Mouse (Mus musculus) Patski (cell line): Measurements from ENCODE around the gene Sclt1. TPM values are rescaled to one million over a fixed set of nuclear protein-coding genes. Genes with fewer than 3 reads are reported as not detected.

ENCODE experiments used
- ATAC-seq: fragments of 100-300 bp; one replicate; pipeline ENCODE4 v1.8.0; 2021
- CTCF ChIA-PET: fragments of 350-600 bp; sonication (Branson Sonifier 250); formaldehyde crosslinking; loops from one replicate; lab custom pipeline; 2022; ENCODE audit warnings: inconsistent platforms; lab: Charles Lee
- POLR2A ChIA-PET: fragments of 350-600 bp; sonication (Branson Sonifier 250); formaldehyde crosslinking; loops from one replicate; lab custom pipeline; 2022; ENCODE audit warnings: antibody characterized with exemption, inconsistent platforms; lab: Charles Lee
- DNase-seq: peaks from one replicate; pipeline ENCODE4 v3.0.0-alpha.2; 2011; ENCODE audit warnings: low read depth, low spot score
- H3K27me3 ChIP-seq: fragments of 371-371 bp; one replicate; pipeline ENCODE4 v1.5.1; 2021
- CTCF ChIP-seq: fragments of 100-300 bp; IDR thresholded peaks from one replicate; pipeline ENCODE4 v1.5.1; 2021
- in situ Hi-C: fragments of 300-500 bp; cut with MboI; formaldehyde crosslinking; loops from 3 replicates; pipeline ENCODE4 v1.11.1; 2018; ENCODE audit warnings: low pct_unique_long_range_greater_than_20kb, mixed read lengths
- polyA plus RNA-seq: library from polyadenylated mRNA; unstranded; gene quantifications from one replicate; pipeline ENCODE4 v1.2.3, GENCODE M21; 2021

Gene Sclt1
- polyA plus RNA-seq, 1 experiment from 2014 or later: 20.5 TPM

- ChIA-PET POLR2A (no interaction called here), CTCF (interaction anchor here (1.1 to 2.6 kb wide), 4 partner anchors 9 to 35 kb away, joined by 4 to 14 read pairs (median 5); no protein-coding TSS in a partner anchor)
- no peak for ATAC-seq
- in situ Hi-C loops: loop anchor here (10.0 kb wide), 1 partner anchor 632 kb away; no protein-coding TSS in a partner anchor
- no peak for TF ChIP-seq CTCF
- no peak for DNase-seq
- no peaks in the 10 kb centered on the region for H3K27me3 ChIP-seq
These were observed 65.7 kb downstream of the Sclt1 start for GRCm38 (mm10) chr3:41676648-41677047.

GRCm38 (mm10) chr3:41674778-41675177 lies 67.5 kb downstream of the Sclt1 start:
- CTCF ChIA-PET: interaction anchor here (0.7 to 2.5 kb wide), 12 partner anchors 10 to 633 kb away, joined by 3 to 10 read pairs (median 3); no protein-coding TSS in a partner anchor
- TF ChIP-seq CTCF: peak; percentile 72
- H3K27me3 ChIP-seq: no peaks in the 10 kb centered on the region
- in situ Hi-C loops: loop anchor here (10.0 kb wide), 1 partner anchor 630 kb away; no protein-coding TSS in a partner anchor
- no peak for ATAC-seq
- POLR2A ChIA-PET: no interaction called here
- DNase-seq: no peak

GRCm38 (mm10) chr3:41655642-41656041 lies 86.7 kb downstream of the Sclt1 start:
- POLR2A ChIA-PET: no interaction called here
- peak; percentile 57 for TF ChIP-seq CTCF
- DNase-seq (no peak), ATAC-seq (no peak)
- in situ Hi-C loops: no loop called here
- H3K27me3 ChIP-seq: no peaks in the 10 kb centered on the region
- CTCF ChIA-PET: no interaction called here

GRCm38 (mm10) chr3:41620971-41621370 lies 121.3 kb downstream of the Sclt1 start:
- ChIA-PET POLR2A (no interaction called here), CTCF (no interaction called here)
- no peak for DNase-seq
- TF ChIP-seq CTCF: no peak
- in situ Hi-C loops: no loop called here
- H3K27me3 ChIP-seq: no peaks in the 10 kb centered on the region
- no peak for ATAC-seq

GRCm38 (mm10) chr3:41618488-41618887 lies 123.8 kb downstream of the Sclt1 start:
- ATAC-seq (no peak), DNase-seq (no peak)
- in situ Hi-C loops: no loop called here
- ChIA-PET POLR2A (no interaction called here), CTCF (interaction anchor here (1.3 to 1.8 kb wide), 2 partner anchors 10 to 30 kb away, joined by 4 to 5 read pairs; no protein-coding TSS in a partner anchor)
- H3K27me3 ChIP-seq: no peaks in the 10 kb centered on the region
- no peak for TF ChIP-seq CTCF

- H3K27me3 ChIP-seq: no peaks in the 10 kb centered on the region
- in situ Hi-C loops: no loop called here
- POLR2A ChIA-PET: no interaction called here
- no peak for ATAC-seq
- no peak for TF ChIP-seq CTCF
- DNase-seq: no peak
- CTCF ChIA-PET: interaction anchor here (1.3 to 1.8 kb wide), 2 partner anchors 11 to 31 kb away, joined by 4 to 5 read pairs; no protein-coding TSS in a partner anchor
These were observed 124.3 kb downstream of the Sclt1 start for GRCm38 (mm10) chr3:41618036-41618435.

GRCm38 (mm10) chr3:41614230-41614985 lies 127.9 kb downstream of the Sclt1 start:
- DNase-seq: no peak
- no peak for ATAC-seq
- H3K27me3 ChIP-seq: no peaks in the 10 kb centered on the region
- in situ Hi-C loops: no loop called here
- TF ChIP-seq CTCF: no peak
- ChIA-PET CTCF (interaction anchor here (0.9 to 1.5 kb wide), 2 partner anchors 11 to 16 kb away, joined by 3 to 5 read pairs; no protein-coding TSS in a partner anchor), POLR2A (no interaction called here)

GRCm38 (mm10) chr3:41613706-41614105 lies 128.6 kb downstream of the Sclt1 start:
- no peak for TF ChIP-seq CTCF
- ATAC-seq: no peak
- in situ Hi-C loops: no loop called here
- ChIA-PET CTCF (interaction anchor here (0.9 to 1.5 kb wide), 2 partner anchors 12 to 15 kb away, joined by 3 to 5 read pairs; no protein-coding TSS in a partner anchor), POLR2A (no interaction called here)
- H3K27me3 ChIP-seq: no peaks in the 10 kb centered on the region
- DNase-seq: no peak

GRCm38 (mm10) chr3:41612211-41612610 lies 130.1 kb downstream of the Sclt1 start:
- POLR2A ChIA-PET: no interaction called here
- CTCF ChIA-PET: interaction anchor here (0.8 to 1.8 kb wide), 11 partner anchors 10 to 430 kb away, joined by 3 to 9 read pairs (median 3); no protein-coding TSS in a partner anchor
- no peak for ATAC-seq
- no peaks in the 10 kb centered on the region for H3K27me3 ChIP-seq
- TF ChIP-seq CTCF: peak; percentile 83
- in situ Hi-C loops: no loop called here
- DNase-seq: no peak

- H3K27me3 ChIP-seq: no peaks in the 10 kb centered on the region
- ATAC-seq (no peak), DNase-seq (no peak)
- in situ Hi-C loops: loop anchor here (5.0 kb wide), 1 partner anchor 427 kb away; no protein-coding TSS in a partner anchor
- no peak for TF ChIP-seq CTCF
- POLR2A ChIA-PET: interaction anchor here (0.8 kb wide), 1 partner anchor 43 kb away, joined by 4 read pairs; no protein-coding TSS in a partner anchor
- CTCF ChIA-PET: interaction anchor here (1.1 kb wide), 1 partner anchor 18 kb away, joined by 3 read pairs; no protein-coding TSS in a partner anchor
These were observed 133.2 kb downstream of the Sclt1 start for GRCm38 (mm10) chr3:41609071-41609470.
